Mouse (Mus musculus): ENCODE results near the gene Hbq1a. TPM values are rescaled to one million over a fixed set of nuclear protein-coding genes. Genes with fewer than 3 reads are reported as not detected.
"Not testable (repeated sequence)": the region's sequence is repeated elsewhere in the genome, so short reads cannot be mapped to it uniquely, and the experiment has no call there.

Gene Hbq1a
- not detected in 2 replicates for polyA plus RNA-seq (2012; rRNA removed)

GRCm38 (mm10) chr11:32299865-32300264 lies at the start of gene Hbq1a:
TSS of gene Hbq1a (plus strand) at chr11:32300069.
- H3K4me3 ChIP-seq (ENCODE audit: control insufficient read depth, low read depth, low read length) = peak within 1 kb of the TSS; percentile 53
- peak; percentile 66 for TF ChIP-seq CTCF (IDR thresholded peaks at IDR 0.05; ENCODE audit: control insufficient read depth, insufficient read depth, insufficient replicate concordance, low read depth, low read length)
- H3K4me1 ChIP-seq (ENCODE audit: control insufficient read depth, insufficient read depth, low read length); H3K36me3 ChIP-seq (ENCODE audit: control insufficient read depth, insufficient read depth, low read length); H3K27me3 ChIP-seq (ENCODE audit: control insufficient read depth, insufficient read depth, low read length); H3K27ac ChIP-seq (ENCODE audit: control insufficient read depth, insufficient read depth, low read depth, low read length): not testable (repeated sequence)

- Histone ChIP-seq H3K4me3 (ENCODE audit: control insufficient read depth, low read depth, low read length) (no peak overlapping the region), H3K4me1 (ENCODE audit: control insufficient read depth, insufficient read depth, low read length) (no peaks in the 10 kb centered on the region), H3K27ac (ENCODE audit: control insufficient read depth, insufficient read depth, low read depth, low read length) (no peak overlapping the region), H3K36me3 (ENCODE audit: control insufficient read depth, insufficient read depth, low read length) (no peaks in the 10 kb centered on the region; the same call in 1 of the 2 replicates), H3K27me3 (ENCODE audit: control insufficient read depth, insufficient read depth, low read length) (no peaks in the 10 kb centered on the region)
- TF ChIP-seq CTCF (IDR thresholded peaks at IDR 0.05; ENCODE audit: control insufficient read depth, insufficient read depth, insufficient replicate concordance, low read depth, low read length) (no peak), POLR2A (IDR thresholded peaks at IDR 0.05; ENCODE audit: control insufficient read depth, low read depth, low read length) (no peak)
Observed at GRCm38 (mm10) chr11:32250880-32251763, 48.7 kb upstream of the Hbq1a start.

- H3K4me1 ChIP-seq (ENCODE audit: control insufficient read depth, insufficient read depth, low read length) = no peaks in the 10 kb centered on the region
- H3K27me3 ChIP-seq (ENCODE audit: control insufficient read depth, insufficient read depth, low read length) = no peaks in the 10 kb centered on the region
- TF ChIP-seq CTCF (IDR thresholded peaks at IDR 0.05; ENCODE audit: control insufficient read depth, insufficient read depth, insufficient replicate concordance, low read depth, low read length) = no peak
- no peak for TF ChIP-seq POLR2A (IDR thresholded peaks at IDR 0.05; ENCODE audit: control insufficient read depth, low read depth, low read length)
- no peaks in the 10 kb centered on the region; the same call in 1 of the 2 replicates for H3K36me3 ChIP-seq (ENCODE audit: control insufficient read depth, insufficient read depth, low read length)
- H3K27ac ChIP-seq (ENCODE audit: control insufficient read depth, insufficient read depth, low read depth, low read length) = no peak overlapping the region
- no peak overlapping the region for H3K4me3 ChIP-seq (ENCODE audit: control insufficient read depth, low read depth, low read length)
Observed at GRCm38 (mm10) chr11:32253121-32253520, 46.7 kb upstream of the Hbq1a start.

- no peaks in the 10 kb centered on the region for H3K27me3 ChIP-seq (ENCODE audit: control insufficient read depth, insufficient read depth, low read length)
- TF ChIP-seq POLR2A (IDR thresholded peaks at IDR 0.05; ENCODE audit: control insufficient read depth, low read depth, low read length) (no peak), CTCF (IDR thresholded peaks at IDR 0.05; ENCODE audit: control insufficient read depth, insufficient read depth, insufficient replicate concordance, low read depth, low read length) (no peak)
- H3K27ac ChIP-seq (ENCODE audit: control insufficient read depth, insufficient read depth, low read depth, low read length) = no peak overlapping the region
- no peaks in the 10 kb centered on the region for H3K4me1 ChIP-seq (ENCODE audit: control insufficient read depth, insufficient read depth, low read length)
- no peaks in the 10 kb centered on the region for H3K36me3 ChIP-seq (ENCODE audit: control insufficient read depth, insufficient read depth, low read length)
- H3K4me3 ChIP-seq (ENCODE audit: control insufficient read depth, low read depth, low read length) = no peak overlapping the region
Observed at GRCm38 (mm10) chr11:32256146-32256545, 43.7 kb upstream of the Hbq1a start.

- TF ChIP-seq POLR2A (IDR thresholded peaks at IDR 0.05; ENCODE audit: control insufficient read depth, low read depth, low read length) = no peak
- TF ChIP-seq CTCF (IDR thresholded peaks at IDR 0.05; ENCODE audit: control insufficient read depth, insufficient read depth, insufficient replicate concordance, low read depth, low read length) = no peak
- H3K4me3 ChIP-seq (ENCODE audit: control insufficient read depth, low read depth, low read length) = no peak overlapping the region
- H3K27ac ChIP-seq (ENCODE audit: control insufficient read depth, insufficient read depth, low read depth, low read length) = no peak overlapping the region
- no peaks in the 10 kb centered on the region for H3K36me3 ChIP-seq (ENCODE audit: control insufficient read depth, insufficient read depth, low read length)
- no peaks in the 10 kb centered on the region for H3K27me3 ChIP-seq (ENCODE audit: control insufficient read depth, insufficient read depth, low read length)
- no peaks in the 10 kb centered on the region for H3K4me1 ChIP-seq (ENCODE audit: control insufficient read depth, insufficient read depth, low read length)
Observed at GRCm38 (mm10) chr11:32256566-32256965, 43.3 kb upstream of the Hbq1a start.

- H3K36me3 ChIP-seq (ENCODE audit: control insufficient read depth, insufficient read depth, low read length) = no peaks in the 10 kb centered on the region
- peaks cover under 1% of the 10 kb centered on the region; the same call in 1 of the 2 replicates for H3K4me1 ChIP-seq (ENCODE audit: control insufficient read depth, insufficient read depth, low read length)
- H3K4me3 ChIP-seq (ENCODE audit: control insufficient read depth, low read depth, low read length) = no peak overlapping the region
- TF ChIP-seq CTCF (IDR thresholded peaks at IDR 0.05; ENCODE audit: control insufficient read depth, insufficient read depth, insufficient replicate concordance, low read depth, low read length) = no peak
- no peak for TF ChIP-seq POLR2A (IDR thresholded peaks at IDR 0.05; ENCODE audit: control insufficient read depth, low read depth, low read length)
- no peaks in the 10 kb centered on the region for H3K27me3 ChIP-seq (ENCODE audit: control insufficient read depth, insufficient read depth, low read length)
- H3K27ac ChIP-seq (ENCODE audit: control insufficient read depth, insufficient read depth, low read depth, low read length) = no peak overlapping the region
Observed at GRCm38 (mm10) chr11:32262674-32263415, 37.0 kb upstream of the Hbq1a start.

- Histone ChIP-seq H3K27me3 (ENCODE audit: control insufficient read depth, insufficient read depth, low read length) (no peaks in the 10 kb centered on the region), H3K27ac (ENCODE audit: control insufficient read depth, insufficient read depth, low read depth, low read length) (no peak overlapping the region), H3K4me3 (ENCODE audit: control insufficient read depth, low read depth, low read length) (no peak overlapping the region), H3K36me3 (ENCODE audit: control insufficient read depth, insufficient read depth, low read length) (no peaks in the 10 kb centered on the region), H3K4me1 (ENCODE audit: control insufficient read depth, insufficient read depth, low read length) (peaks cover 4% of the 10 kb centered on the region)
- TF ChIP-seq CTCF (IDR thresholded peaks at IDR 0.05; ENCODE audit: control insufficient read depth, insufficient read depth, insufficient replicate concordance, low read depth, low read length) (no peak), POLR2A (IDR thresholded peaks at IDR 0.05; ENCODE audit: control insufficient read depth, low read depth, low read length) (no peak)
Observed at GRCm38 (mm10) chr11:32265117-32265738, 34.6 kb upstream of the Hbq1a start.
